Mouse (Mus musculus): ENCODE measurements around the gene Cops2. TPM values are rescaled to one million over a fixed set of nuclear protein-coding genes. Genes with fewer than 3 reads are reported as not detected.
A peak's percentile ranks its signal among the peaks of the same experiment; 100 is the strongest.

Cops2 gene
- polyA plus RNA-seq, 1 experiment from 2014 or later, result 120 TPM

- H3K36me3 ChIP-seq (ENCODE audit: control insufficient read depth, insufficient read depth, low read length), result no peaks in the 10 kb centered on the region
- no peak for DNase-seq (ENCODE audit: low spot score, missing footprints)
- 91% methylated on average over 4 of the region's 4 CpGs for WGBS
- H3K4me2 ChIP-seq, result no peak overlapping the region
- H3K27me3 ChIP-seq (ENCODE audit: control insufficient read depth, insufficient read depth, low read length), result no peaks in the 10 kb centered on the region
- no peak overlapping the region for H3K9ac ChIP-seq (ENCODE audit: low read length)
- no peaks in the 10 kb centered on the region for H3K9me3 ChIP-seq (ENCODE audit: control insufficient read depth, low read length)
- no peaks in the 10 kb centered on the region for H3K4me1 ChIP-seq (ENCODE audit: control insufficient read depth, insufficient read depth, low read length)
- H3K4me3 ChIP-seq (ENCODE audit: low read depth, low read length), result no peak overlapping the region
- no peak overlapping the region for H3K27ac ChIP-seq (ENCODE audit: low read depth, low read length)
- no peak for ATAC-seq (ENCODE audit: low FRiP score)
These were observed 27.1 kb upstream of the Cops2 start for GRCm38 (mm10) chr2:125885891-125886576.

- Histone ChIP-seq H3K4me2 (no peak overlapping the region), H3K27ac (ENCODE audit: low read depth, low read length) (no peak overlapping the region), H3K9ac (ENCODE audit: low read length) (no peak overlapping the region), H3K9me3 (ENCODE audit: control insufficient read depth, low read length) (no peaks in the 10 kb centered on the region), H3K4me3 (ENCODE audit: low read depth, low read length) (no peak overlapping the region), H3K4me1 (ENCODE audit: control insufficient read depth, insufficient read depth, low read length) (peaks cover 5% of the 10 kb centered on the region), H3K27me3 (ENCODE audit: control insufficient read depth, insufficient read depth, low read length) (no peaks in the 10 kb centered on the region), H3K36me3 (ENCODE audit: control insufficient read depth, insufficient read depth, low read length) (no peaks in the 10 kb centered on the region)
- WGBS, result 79% methylated on average over 3 of the region's 3 CpGs
- ATAC-seq (ENCODE audit: low FRiP score) (no peak), DNase-seq (ENCODE audit: low spot score, missing footprints) (no peak)
These were observed 11.2 kb upstream of the Cops2 start for GRCm38 (mm10) chr2:125870159-125870558.

GRCm38 (mm10) chr2:125868301-125868700 lies 9.4 kb upstream of the Cops2 start:
- no peak for DNase-seq (ENCODE audit: low spot score, missing footprints)

DNA sequence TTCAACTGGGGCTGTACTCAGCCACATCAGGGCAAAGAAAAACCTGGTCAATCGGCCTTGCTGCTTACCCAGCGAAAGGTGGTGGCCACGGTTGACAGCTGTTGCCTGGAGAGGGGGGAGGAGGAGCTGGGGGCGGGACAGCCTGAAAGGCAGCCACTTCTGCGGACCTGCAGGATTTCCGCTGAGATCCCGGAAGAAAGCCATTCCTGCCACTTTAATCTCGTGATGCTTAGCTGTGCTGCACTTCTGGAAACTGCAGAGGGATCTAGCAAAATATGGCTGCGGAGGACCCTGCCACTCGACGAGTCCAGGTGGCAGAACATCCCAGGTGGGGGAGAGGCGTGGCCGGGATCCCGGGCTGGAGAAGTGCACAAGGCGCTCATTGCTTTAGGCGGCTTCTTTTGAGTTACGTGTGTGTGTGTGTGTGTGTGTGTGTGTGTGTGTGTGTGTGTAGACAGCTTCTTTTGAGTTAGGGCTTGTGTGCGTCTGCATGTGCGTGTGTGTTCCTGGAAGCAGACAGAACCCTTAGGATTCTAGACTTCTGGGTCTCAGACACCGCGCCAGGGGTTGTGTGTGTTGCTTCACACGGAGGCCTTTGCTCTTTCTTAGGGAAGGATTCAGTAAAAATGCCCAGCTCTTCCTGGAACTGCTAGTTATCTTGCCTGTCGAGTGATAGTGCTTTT lies 7.3 kb upstream of the Cops2 start:
- Histone ChIP-seq H3K27me3 (ENCODE audit: control insufficient read depth, insufficient read depth, low read length) (no peaks in the 10 kb centered on the region), H3K4me2 (peak overlapping the region; percentile 63), H3K4me1 (ENCODE audit: control insufficient read depth, insufficient read depth, low read length) (no peaks in the 10 kb centered on the region), H3K36me3 (ENCODE audit: control insufficient read depth, insufficient read depth, low read length) (no peaks in the 10 kb centered on the region), H3K9ac (ENCODE audit: low read length) (peak overlapping the region; percentile 71), H3K4me3 (ENCODE audit: low read depth, low read length) (peak overlapping the region; percentile 39), H3K27ac (ENCODE audit: low read depth, low read length) (no peak overlapping the region), H3K9me3 (ENCODE audit: control insufficient read depth, low read length) (no peaks in the 10 kb centered on the region)
- DNase-seq (ENCODE audit: low spot score, missing footprints), result peak; percentile 88
- peak; percentile 82 for ATAC-seq (ENCODE audit: low FRiP score)
- WGBS, result 9% methylated on average over 23 of the region's 23 CpGs

More at GRCm38 (mm10) chr2:125868301-125868700, 9.4 kb upstream of the Cops2 start:
- 85% methylated on average over 3 of the region's 3 CpGs for WGBS
- Histone ChIP-seq H3K27ac (ENCODE audit: low read depth, low read length) (no peak overlapping the region), H3K9me3 (ENCODE audit: control insufficient read depth, low read length) (no peaks in the 10 kb centered on the region), H3K4me3 (ENCODE audit: low read depth, low read length) (no peak overlapping the region), H3K4me1 (ENCODE audit: control insufficient read depth, insufficient read depth, low read length) (peaks cover 5% of the 10 kb centered on the region), H3K4me2 (no peak overlapping the region), H3K27me3 (ENCODE audit: control insufficient read depth, insufficient read depth, low read length) (no peaks in the 10 kb centered on the region), H3K9ac (ENCODE audit: low read length) (no peak overlapping the region), H3K36me3 (ENCODE audit: control insufficient read depth, insufficient read depth, low read length) (no peaks in the 10 kb centered on the region)
- ATAC-seq (ENCODE audit: low FRiP score), result no peak

GRCm38 (mm10) chr2:125865585-125865984 lies 6.6 kb upstream of the Cops2 start:
- H3K9ac ChIP-seq (ENCODE audit: low read length), result no peak overlapping the region
- peak overlapping the region; percentile 63; the same call in 1 of the 2 replicates for H3K4me2 ChIP-seq
- ATAC-seq (ENCODE audit: low FRiP score), result no peak

DNA sequence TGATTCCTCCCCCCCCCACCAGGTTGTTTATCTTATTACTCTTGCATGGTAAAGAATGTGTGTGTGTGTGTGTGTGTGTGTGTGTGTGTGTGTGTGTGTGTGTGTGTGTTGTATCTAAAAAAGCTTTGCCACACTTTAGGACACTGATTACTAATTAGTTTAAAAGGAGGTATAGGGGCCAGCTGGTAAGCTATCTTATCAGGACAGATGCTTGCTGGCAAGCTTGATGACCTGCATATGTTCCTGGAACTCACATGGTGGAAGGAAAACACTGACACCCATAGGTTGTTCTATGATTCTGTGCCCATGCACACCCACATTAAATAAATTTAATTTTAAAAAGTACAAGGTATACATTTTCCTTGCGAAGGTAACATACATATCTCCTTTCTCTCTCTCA lies 5.6 kb upstream of the Cops2 start:
- H3K9ac ChIP-seq (ENCODE audit: low read length), result no peak overlapping the region
- no peak overlapping the region for H3K4me3 ChIP-seq (ENCODE audit: low read depth, low read length)
- H3K27me3 ChIP-seq (ENCODE audit: control insufficient read depth, insufficient read depth, low read length), result no peaks in the 10 kb centered on the region
- no peak for ATAC-seq (ENCODE audit: low FRiP score)
- DNase-seq (ENCODE audit: low spot score, missing footprints), result no peak
- WGBS, result 86% methylated on average over 1 of the region's 1 CpGs
- H3K36me3 ChIP-seq (ENCODE audit: control insufficient read depth, insufficient read depth, low read length), result no peaks in the 10 kb centered on the region
- H3K4me2 ChIP-seq, result no peak overlapping the region
- H3K9me3 ChIP-seq (ENCODE audit: control insufficient read depth, low read length), result no peaks in the 10 kb centered on the region
- H3K27ac ChIP-seq (ENCODE audit: low read depth, low read length), result no peak overlapping the region
- no peaks in the 10 kb centered on the region for H3K4me1 ChIP-seq (ENCODE audit: control insufficient read depth, insufficient read depth, low read length)

More at GRCm38 (mm10) chr2:125865585-125865984, 6.6 kb upstream of the Cops2 start:
- no peaks in the 10 kb centered on the region for H3K9me3 ChIP-seq (ENCODE audit: control insufficient read depth, low read length)
- no peak overlapping the region for H3K4me3 ChIP-seq (ENCODE audit: low read depth, low read length)
- no peak for DNase-seq (ENCODE audit: low spot score, missing footprints)
- H3K27me3 ChIP-seq (ENCODE audit: control insufficient read depth, insufficient read depth, low read length), result no peaks in the 10 kb centered on the region
- H3K27ac ChIP-seq (ENCODE audit: low read depth, low read length), result no peak overlapping the region
- H3K36me3 ChIP-seq (ENCODE audit: control insufficient read depth, insufficient read depth, low read length), result no peaks in the 10 kb centered on the region
- no peaks in the 10 kb centered on the region for H3K4me1 ChIP-seq (ENCODE audit: control insufficient read depth, insufficient read depth, low read length)

DNA sequence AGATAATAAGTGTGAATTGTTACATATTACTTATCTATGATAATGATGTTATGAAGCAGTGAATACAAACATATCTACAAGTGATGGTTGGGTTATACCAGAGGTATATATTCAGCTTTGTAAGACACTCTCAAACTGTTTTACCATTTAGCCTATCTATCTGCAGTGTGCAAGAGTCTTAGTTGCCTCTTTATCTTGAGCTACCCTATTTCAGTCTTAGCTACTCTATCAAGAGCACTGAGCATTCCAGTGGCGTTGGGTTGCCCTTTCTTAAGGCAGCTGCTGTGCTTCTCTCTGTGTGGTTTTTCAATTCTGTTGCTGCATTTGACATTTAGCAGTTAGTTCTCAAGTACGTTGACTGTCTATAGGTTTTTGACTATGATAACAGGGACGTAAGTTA lies 4.9 kb upstream of the Cops2 start:
- H3K4me1 ChIP-seq (ENCODE audit: control insufficient read depth, insufficient read depth, low read length), result no peaks in the 10 kb centered on the region
- H3K4me2 ChIP-seq, result no peak overlapping the region
- DNase-seq (ENCODE audit: low spot score, missing footprints), result no peak
- no peak overlapping the region for H3K4me3 ChIP-seq (ENCODE audit: low read depth, low read length)
- no peaks in the 10 kb centered on the region for H3K36me3 ChIP-seq (ENCODE audit: control insufficient read depth, insufficient read depth, low read length)
- no peaks in the 10 kb centered on the region for H3K9me3 ChIP-seq (ENCODE audit: control insufficient read depth, low read length)
- ATAC-seq (ENCODE audit: low FRiP score), result no peak
- H3K27ac ChIP-seq (ENCODE audit: low read depth, low read length), result no peak overlapping the region
- no peaks in the 10 kb centered on the region for H3K27me3 ChIP-seq (ENCODE audit: control insufficient read depth, insufficient read depth, low read length)
- 82% methylated on average over 3 of the region's 3 CpGs for WGBS
- H3K9ac ChIP-seq (ENCODE audit: low read length), result no peak overlapping the region

GRCm38 (mm10) chr2:125857707-125858106 lies 1.2 kb downstream of the Cops2 start:
- peak overlapping the region; percentile 97; the same call in 1 of the 2 replicates for H3K4me3 ChIP-seq (ENCODE audit: low read depth, low read length)
- ATAC-seq (ENCODE audit: low FRiP score) (no peak), DNase-seq (ENCODE audit: low spot score, missing footprints) (no peak)
- no peaks in the 10 kb centered on the region for H3K27me3 ChIP-seq (ENCODE audit: control insufficient read depth, insufficient read depth, low read length)
- H3K4me1 ChIP-seq (ENCODE audit: control insufficient read depth, insufficient read depth, low read length), result peaks cover 4% of the 10 kb centered on the region; the same call in 1 of the 2 replicates
- WGBS, result 48% methylated on average over 3 of the region's 3 CpGs
- no peaks in the 10 kb centered on the region for H3K9me3 ChIP-seq (ENCODE audit: control insufficient read depth, low read length)
- H3K36me3 ChIP-seq (ENCODE audit: control insufficient read depth, insufficient read depth, low read length), result no peaks in the 10 kb centered on the region
- H3K4me2 ChIP-seq, result peak overlapping the region; percentile 61
- no peak overlapping the region for H3K27ac ChIP-seq (ENCODE audit: low read depth, low read length)
- H3K9ac ChIP-seq (ENCODE audit: low read length), result peak overlapping the region; percentile 84; the same call in 1 of the 2 replicates

- peaks cover 4% of the 10 kb centered on the region; the same call in 1 of the 2 replicates for H3K36me3 ChIP-seq (ENCODE audit: control insufficient read depth, insufficient read depth, low read length)
- H3K4me1 ChIP-seq (ENCODE audit: control insufficient read depth, insufficient read depth, low read length), result no peaks in the 10 kb centered on the region
- H3K9ac ChIP-seq (ENCODE audit: low read length), result no peak overlapping the region
- no peak overlapping the region for H3K27ac ChIP-seq (ENCODE audit: low read depth, low read length)
- H3K4me3 ChIP-seq (ENCODE audit: low read depth, low read length), result no peak overlapping the region
- ATAC-seq (ENCODE audit: low FRiP score) (no peak), DNase-seq (ENCODE audit: low spot score, missing footprints) (no peak)
- no peaks in the 10 kb centered on the region for H3K27me3 ChIP-seq (ENCODE audit: control insufficient read depth, insufficient read depth, low read length)
- H3K4me2 ChIP-seq, result no peak overlapping the region
- 87% methylated on average over 2 of the region's 2 CpGs for WGBS
- H3K9me3 ChIP-seq (ENCODE audit: control insufficient read depth, low read length), result no peaks in the 10 kb centered on the region
These were observed 7.7 kb downstream of the Cops2 start for GRCm38 (mm10) chr2:125851237-125851636.
